Comparison of ENCODE assay signal across 15 mouse cellular contexts in the genomic region with DNA sequence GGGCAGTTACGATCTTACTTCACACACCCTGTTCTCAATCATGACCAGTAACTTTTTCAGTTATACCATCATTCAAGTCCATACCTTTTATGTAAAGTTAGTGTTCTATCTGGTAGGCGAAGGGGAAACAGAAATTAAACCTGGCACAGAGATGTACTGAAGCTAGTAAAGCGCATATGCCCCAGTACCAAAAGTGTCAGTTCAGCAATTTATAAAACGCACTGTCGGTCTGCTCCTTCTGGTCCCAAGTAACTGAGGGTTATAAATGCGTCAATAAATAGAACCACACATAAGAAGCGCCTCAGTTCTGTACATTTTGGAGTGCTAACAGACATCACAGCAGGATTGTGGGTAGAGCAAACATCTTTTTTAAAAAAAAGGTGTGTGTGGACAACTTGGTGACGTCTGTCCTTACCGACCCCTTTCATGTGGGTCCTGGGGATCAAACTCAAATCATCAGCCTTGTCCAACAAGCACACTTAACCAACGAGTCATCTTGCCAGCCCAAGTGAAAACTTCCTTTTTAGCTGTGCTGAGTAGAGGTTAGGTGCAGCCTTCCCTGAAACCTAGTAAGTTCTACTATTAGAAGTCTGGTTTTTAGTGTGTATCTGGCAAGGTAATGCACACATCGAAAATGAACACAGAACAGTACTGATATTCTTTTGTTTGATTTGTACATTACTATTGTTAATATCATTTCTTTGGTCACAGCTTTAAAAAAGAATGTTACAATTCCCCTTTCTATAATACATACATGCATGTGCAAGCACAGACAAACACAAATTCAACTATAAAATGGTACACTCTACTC.
A peak's percentile ranks its signal among the peaks of the same experiment; 100 is the strongest.
DNase-seq lines count a peak whose midpoint lies in the region; ATAC-seq and TF ChIP-seq lines count a peak whose summit lies in the region.
"Had no signal": no experiment of that assay in that cellular context is flagged by ENCODE, and none has a peak within 500 bp of the region (broad histone marks: within the 10 kb centered on the region; RNA-seq: fewer than 3 reads in every experiment).

No protein-coding gene starts in this region.

- no peaks in the 10 kb centered on the region for H3K36me3 ChIP-seq in heart, postnatal 0 days (replicated peaks; ENCODE audit: control insufficient read depth, insufficient read depth, low read length)
- no peaks in the 10 kb centered on the region for H3K36me3 ChIP-seq in heart, embryonic 11.5 days (ENCODE audit: control insufficient read depth, insufficient read depth, low read length)
- H3K36me3 ChIP-seq in ES-E14 (ENCODE audit: control insufficient read depth, insufficient read depth, low read length, poor library complexity, severe bottlenecking), result no peaks in the 10 kb centered on the region
- H3K36me3 ChIP-seq in macrophage (ENCODE audit: inconsistent target), result no peaks in the 10 kb centered on the region
- H3K36me3 ChIP-seq: midbrain, embryonic 10.5 days; neural tube, embryonic 12.5 days had no signal

- DNase-seq in heart, postnatal 0 days (ENCODE audit: low spot score), result no peak
- DNase-seq in B cell, adult 2 months, result peak; percentile 27 to 38
- DNase-seq in ES-E14 (ENCODE audit: low read depth, low spot score), result no peak
- DNase-seq in embryo, embryonic 10 days (ENCODE audit: low spot score), result no peak
- DNase-seq in cerebellum, postnatal 10 days, result no peak
- no peak for DNase-seq in ovary, postnatal 10 days (ENCODE audit: low spot score)
- DNase-seq: cerebellum, adult 8-10 months; gastrocnemius, postnatal 25 days; heart, postnatal 14 days; layer of hippocampus, postnatal 36 days had no signal

- TF ChIP-seq EP300 in heart, postnatal 0 days (IDR thresholded peaks at IDR 0.05; ENCODE audit: low read depth), result no peak

- no peaks in the 10 kb centered on the region for H3K9me3 ChIP-seq in heart, postnatal 0 days (replicated peaks; ENCODE audit: control insufficient read depth, low read length)
- H3K9me3 ChIP-seq in heart, embryonic 11.5 days (replicated peaks; ENCODE audit: control insufficient read depth, low read length), result no peaks in the 10 kb centered on the region
- no peaks in the 10 kb centered on the region for H3K9me3 ChIP-seq in ES-E14 (ENCODE audit: control insufficient read depth, insufficient read depth, low read depth, low read length)
- H3K9me3 ChIP-seq: midbrain, embryonic 10.5 days; neural tube, embryonic 12.5 days had no signal

- peak overlapping the region; percentile 4; the same call in 1 of the 2 replicates for H3K27ac ChIP-seq in heart, postnatal 0 days (ENCODE audit: low read depth)
- no peak overlapping the region for H3K27ac ChIP-seq in heart, embryonic 11.5 days (ENCODE audit: low read depth, low read length)
- no peak overlapping the region for H3K27ac ChIP-seq in ES-E14 (ENCODE audit: insufficient read depth, low read depth, low read length, poor library complexity, severe bottlenecking)
- H3K27ac ChIP-seq in macrophage, result peak overlapping the region; percentile 73
- H3K27ac ChIP-seq: kidney, postnatal 0 days; midbrain, embryonic 10.5 days; neural tube, embryonic 12.5 days had no signal

- H3K4me2 ChIP-seq in heart, postnatal 0 days (ENCODE audit: low read depth, low read length), result no peak overlapping the region
- no peak overlapping the region for H3K4me2 ChIP-seq in heart, embryonic 11.5 days
- H3K4me2 ChIP-seq: neural tube, embryonic 12.5 days had no signal

- 0 out of 2 replicates have a peak, but pooled peaks cover 13% of the 10 kb centered on the region for H3K4me1 ChIP-seq in heart, postnatal 0 days (ENCODE audit: control insufficient read depth, insufficient read depth)
- peaks cover 11% of the 10 kb centered on the region for H3K4me1 ChIP-seq in heart, embryonic 11.5 days (ENCODE audit: control insufficient read depth, insufficient read depth, low read length)
- H3K4me1 ChIP-seq in ES-E14 (ENCODE audit: control insufficient read depth in 2 of 2, insufficient read depth in 2 of 2, low read length in 2 of 2, poor library complexity in 1 of 2), result no peaks in the 10 kb centered on the region

- no peaks in the 10 kb centered on the region for H3K27me3 ChIP-seq in heart, postnatal 0 days (ENCODE audit: control insufficient read depth, insufficient read depth, low read length)
- H3K27me3 ChIP-seq in heart, embryonic 11.5 days (ENCODE audit: control insufficient read depth, insufficient read depth, low read length), result no peaks in the 10 kb centered on the region
- H3K27me3 ChIP-seq: neural tube, embryonic 12.5 days had no signal

- no peak overlapping the region for H3K4me3 ChIP-seq in heart, postnatal 0 days (ENCODE audit: low read depth, low read length)
- H3K4me3 ChIP-seq in heart, embryonic 11.5 days (ENCODE audit: low read depth, low read length), result no peak overlapping the region
- H3K4me3 ChIP-seq in ES-E14 (ENCODE audit: insufficient read depth in 1 of 2, low read depth in 1 of 2, low read length in 2 of 2, poor library complexity in 1 of 2, severe bottlenecking in 1 of 2), result no peak overlapping the region
- no peak overlapping the region for H3K4me3 ChIP-seq in macrophage (ENCODE audit: inconsistent target)
- H3K4me3 ChIP-seq: midbrain, embryonic 10.5 days; neural tube, embryonic 12.5 days had no signal

- no peak for TF ChIP-seq CTCF in heart, postnatal 0 days (IDR thresholded peaks at IDR 0.05; ENCODE audit: low read depth)

- in situ Hi-C loops in ES-E14 (cut with MboI; ENCODE audit: low sequenced_read_pairs in 2 of 2, unreplicated experiment in 2 of 2), result no loop called here

- ATAC-seq in heart, postnatal 0 days (ENCODE audit: insufficient read depth, low read depth), result no peak
- ATAC-seq in heart, embryonic 11.5 days (replicated peaks; ENCODE audit: insufficient number of reproducible peaks, low FRiP score, low TSS enrichment), result no peak

- H3K9ac ChIP-seq in heart, postnatal 0 days (replicated peaks; ENCODE audit: low read depth, low read length), result no peak overlapping the region
- H3K9ac ChIP-seq in heart, embryonic 11.5 days (ENCODE audit: low read depth, low read length), result no peak overlapping the region
- no peak overlapping the region for H3K9ac ChIP-seq in ES-E14 (ENCODE audit: insufficient read depth, low read depth, low read length, poor library complexity, severe bottlenecking)
- H3K9ac ChIP-seq: neural tube, embryonic 12.5 days had no signal

- 77% methylated on average over 11 of the region's 11 CpGs for WGBS in heart, postnatal 0 days
- WGBS in heart, embryonic 11.5 days (ENCODE audit: insufficient replicate concordance), result 68% methylated on average over 11 of the region's 11 CpGs
- 42% methylated on average over 11 of the region's 11 CpGs for WGBS in macrophage (ENCODE audit: missing documents)

- peaks cover 93% of the 10 kb centered on the region for H3K79me2 ChIP-seq in macrophage (ENCODE audit: inconsistent target)

TF ChIP-seq in ES-E14, 5 proteins besides CTCF, POLR2A, EP300 and RAD21:
- TF ChIP-seq MAFK (IDR thresholded peaks at IDR 0.05; ENCODE audit: insufficient read depth, low read depth, low read length) (peak; percentile 57; the same call in 1 of the 2 replicates), HCFC1 (IDR thresholded peaks at IDR 0.05; ENCODE audit: borderline replicate concordance, insufficient read depth, low read length) (no peak)
TF ChIP-seq in ES-E14: peak in this region for 1.

Comparison
In these comparisons a context has a peak if more than half of its experiments do, and no peak if none do; other contexts are left out.
1. H3K27ac ChIP-seq: peak in heart, postnatal 0 days (single experiment) and macrophage (single experiment); none in heart, embryonic 11.5 days (single experiment) and ES-E14 (single experiment).
2. DNase-seq: peak in B cell, adult 2 months (2 of 2); none in heart, postnatal 0 days (single experiment), ES-E14 (single experiment), embryo, embryonic 10 days (single experiment), cerebellum, postnatal 10 days (0 of 2) and ovary, postnatal 10 days (single experiment).